Mouse (Mus musculus): Measurements from ENCODE around the gene Pik3r2. TPM values are rescaled to one million over a fixed set of nuclear protein-coding genes. Genes with fewer than 3 reads are reported as not detected.
A peak's percentile ranks its signal among the peaks of the same experiment; 100 is the strongest.

Gene Pik3r2
- total RNA-seq (2012; rRNA removed) (23.7 and 25.4 TPM in 2 replicates), polyA plus RNA-seq (2012; ENCODE audit: insufficient read depth in 1 of 2, insufficient read length in 2 of 2, low read depth in 1 of 2, low replicate concordance in 2 of 2, missing spikeins in 1 of 2) (10 to 100 TPM in 1 of 2 experiments, not detected in 1; 37.8 TPM)

GRCm38 (mm10) chr8:70776496-70777444 is at the start of gene Pik3r2:
Pik3r2 (minus strand) TSS chr8:70776713.
- peaks cover 0 to 19% of the 10 kb centered on the region in 2 experiments; a peak in 2 of 4 replicates for H3K4me1 ChIP-seq (ENCODE audit: control insufficient read depth in 1 of 2, insufficient read depth in 2 of 2, low read length in 2 of 2)
- peak; percentile 97 for DNase-seq (ENCODE audit: low read depth, low spot score)
- H3K79me2 ChIP-seq (ENCODE audit: control insufficient read depth, insufficient read depth, low read length, poor library complexity): peaks cover 15% of the 10 kb centered on the region
- H3K27me3 ChIP-seq (ENCODE audit: control insufficient read depth in 1 of 2, insufficient read depth in 2 of 2, low read length in 2 of 2): no peaks in the 10 kb centered on the region
- peak within 1 kb of the TSS; percentile 67 to 77 for H3K4me3 ChIP-seq (ENCODE audit: control insufficient read depth in 1 of 2, insufficient read depth in 1 of 2, low read depth in 2 of 2, low read length in 2 of 2)
- H3K9ac ChIP-seq (ENCODE audit: control insufficient read depth, low read depth, low read length, poor library complexity, severe bottlenecking): peak within 1 kb of the TSS; percentile 81
- peaks cover 0 to 5% of the 10 kb centered on the region in 2 experiments; a peak in 2 of 4 replicates for H3K36me3 ChIP-seq (ENCODE audit: control insufficient read depth in 1 of 2, insufficient read depth in 2 of 2, low read length in 2 of 2)
- H3K9me3 ChIP-seq (replicated peaks; ENCODE audit: insufficient read depth, low read length): no peaks in the 10 kb centered on the region
- TF ChIP-seq E2F4 (IDR thresholded peaks at IDR 0.05; ENCODE audit: borderline replicate concordance, low read depth, low read length): no peak
- peak; percentile 28; the same call in 1 of the 2 replicates for TF ChIP-seq NRF1 (IDR thresholded peaks at IDR 0.05; ENCODE audit: insufficient read depth, low read depth, low read length, poor library complexity, severe bottlenecking)
- peak; percentile 65 for TF ChIP-seq USF1 (IDR thresholded peaks at IDR 0.05; ENCODE audit: low read depth, low read length)
- TF ChIP-seq GABPA (IDR thresholded peaks at IDR 0.05; ENCODE audit: low read depth, low read length): no peak; the same call in 1 of the 2 replicates
- peak; percentile 73 for TF ChIP-seq TBP (IDR thresholded peaks at IDR 0.05; ENCODE audit: low read depth, low read length)
- TF ChIP-seq MYC (IDR thresholded peaks at IDR 0.05; ENCODE audit: low read depth, low read length): peak; percentile 74
- TF ChIP-seq RCOR1 (IDR thresholded peaks at IDR 0.05; ENCODE audit: low read depth, low read length): peak; percentile 69; the same call in 1 of the 2 replicates
- TF ChIP-seq GATA1 (IDR thresholded peaks at IDR 0.05; ENCODE audit: low read depth, low read length): peak; percentile 94
- TF ChIP-seq MEF2A (IDR thresholded peaks at IDR 0.05; ENCODE audit: extremely low read depth, insufficient replicate concordance, low read depth, low read length, poor library complexity, severe bottlenecking): 0 out of 2 replicates have a peak, but pooled peaks have one; percentile 8
- peak; percentile 34 to 86 for TF ChIP-seq POLR2A (IDR thresholded peaks at IDR 0.05; ENCODE audit: control insufficient read depth in 1 of 2, insufficient read depth in 1 of 2, low read depth in 1 of 2, low read length in 2 of 2, poor library complexity in 1 of 2)
- no peak for TF ChIP-seq CTCF (IDR thresholded peaks at IDR 0.05 in 2 of 3, conservative IDR thresholded peaks at IDR 0.05 in 1 of 3; ENCODE audit: control insufficient read depth in 1 of 3, insufficient read depth in 1 of 3, low read depth in 2 of 3, low read length in 3 of 3, poor library complexity in 1 of 3, severe bottlenecking in 1 of 3)
- TF ChIP-seq KAT2A (conservative IDR thresholded peaks at IDR 0.05; ENCODE audit: low read depth, low read length): peak; percentile 72
- TF ChIP-seq ZNF384 (IDR thresholded peaks at IDR 0.05; ENCODE audit: low read depth, low read length): no peak
- TF ChIP-seq UBTF (IDR thresholded peaks at IDR 0.05; ENCODE audit: borderline replicate concordance, insufficient read depth, low read depth, low read length): no peak
- peak; percentile 100 for TF ChIP-seq SIN3A (IDR thresholded peaks at IDR 0.05; ENCODE audit: low read length)
- TF ChIP-seq TCF12 (IDR thresholded peaks at IDR 0.05; ENCODE audit: low read depth, low read length): peak; percentile 33; the same call in 1 of the 2 replicates
- no peak for TF ChIP-seq EP300 (IDR thresholded peaks at IDR 0.05; ENCODE audit: low read depth in 1 of 2, low read length in 2 of 2)
- TF ChIP-seq POLR2AphosphoS5 (IDR thresholded peaks at IDR 0.05; ENCODE audit: borderline replicate concordance, low read depth, low read length): no peak
- TF ChIP-seq SMC3 (IDR thresholded peaks at IDR 0.05; ENCODE audit: low read depth, low read length): no peak
- peak; percentile 94 for TF ChIP-seq MXI1 (IDR thresholded peaks at IDR 0.05; ENCODE audit: low read depth, low read length)
- TF ChIP-seq NELFE (IDR thresholded peaks at IDR 0.05; ENCODE audit: low read depth, low read length): peak; percentile 76
- no peak for TF ChIP-seq ZKSCAN1 (IDR thresholded peaks at IDR 0.05; ENCODE audit: low read depth, low read length)
- peak; percentile 74 for TF ChIP-seq MAX (IDR thresholded peaks at IDR 0.05; ENCODE audit: low read length)
- no peak for TF ChIP-seq RAD21 (IDR thresholded peaks at IDR 0.05; ENCODE audit: low read depth, low read length)
- peak; percentile 46; the same call in 1 of the 2 replicates for TF ChIP-seq POLR2AphosphoS2 (IDR thresholded peaks at IDR 0.05; ENCODE audit: low read length)
- TF ChIP-seq ZC3H11A (IDR thresholded peaks at IDR 0.05; ENCODE audit: low read depth, low read length): no peak
- TF ChIP-seq CHD2 (IDR thresholded peaks at IDR 0.05; ENCODE audit: low read length): peak; percentile 98
- peak; percentile 91 for TF ChIP-seq HCFC1 (IDR thresholded peaks at IDR 0.05; ENCODE audit: low read depth, low read length)
- TF ChIP-seq BHLHE40 (IDR thresholded peaks at IDR 0.05; ENCODE audit: borderline replicate concordance, low read depth, low read length): no peak
- peak; percentile 72 for TF ChIP-seq ZMIZ1 (IDR thresholded peaks at IDR 0.05; ENCODE audit: low read depth, low read length)
- peak; percentile 85 for TF ChIP-seq ETS1 (IDR thresholded peaks at IDR 0.05; ENCODE audit: low read depth, low read length)
- TF ChIP-seq ELF1 (IDR thresholded peaks at IDR 0.05; ENCODE audit: low read depth, low read length): peak; percentile 99
- peak within 1 kb of the TSS; percentile 91 for H3K27ac ChIP-seq (ENCODE audit: control insufficient read depth, low read depth, low read length)
